Mouse (Mus musculus) embryo, embryonic 10 days (tissue): ENCODE data around the gene Sfxn5.

Source experiments
- DNase-seq: peaks from one replicate; pipeline ENCODE4 v3.0.0-alpha.2; 2015; ENCODE audit warnings: low spot score

Sfxn5 gene

GRCm38 (mm10) chr6:85286283-85287047, 46.8 kb downstream of the Sfxn5 start:
- no peak for DNase-seq

DNA sequence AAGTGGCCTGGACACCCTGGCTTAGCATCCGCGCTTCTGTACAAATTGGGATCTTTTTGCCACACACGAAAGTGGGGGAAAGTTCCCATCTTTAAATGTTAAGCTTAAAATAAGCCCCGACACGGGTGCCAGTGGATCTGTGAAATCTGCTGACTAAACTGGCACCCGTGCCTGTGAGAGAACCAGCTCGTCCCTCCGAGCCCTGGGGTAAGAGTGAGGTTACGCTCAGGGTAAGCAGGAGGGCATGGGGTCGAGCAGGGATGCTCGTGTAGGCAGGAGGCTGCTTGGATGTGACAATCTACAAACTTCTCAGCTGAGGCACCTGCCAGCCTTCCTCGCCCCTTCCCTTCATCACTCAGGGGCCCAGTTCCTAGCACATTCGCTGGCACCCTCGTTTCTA, 52.4 kb downstream of the Sfxn5 start:
- no peak for DNase-seq

DNA sequence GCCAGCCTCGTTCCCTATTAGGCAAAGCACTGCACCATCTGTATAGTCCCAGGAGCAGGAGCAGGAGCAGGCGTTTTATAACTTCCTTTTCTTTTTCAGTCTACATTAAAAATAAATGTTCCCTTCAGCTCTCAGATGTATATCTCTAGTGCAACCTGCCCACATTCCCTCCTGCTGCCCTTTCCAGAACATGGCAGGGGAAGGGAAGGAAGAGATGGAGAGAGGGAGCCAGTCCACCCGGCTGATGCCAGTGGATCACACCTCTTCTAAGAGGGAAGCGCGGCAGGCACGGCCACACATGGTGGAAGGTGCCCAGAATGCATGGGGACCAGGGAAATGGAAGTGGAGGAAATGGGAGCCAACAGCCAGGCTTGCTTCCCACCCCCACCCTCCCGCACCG, 56.7 kb downstream of the Sfxn5 start:
- DNase-seq, result no peak

DNA sequence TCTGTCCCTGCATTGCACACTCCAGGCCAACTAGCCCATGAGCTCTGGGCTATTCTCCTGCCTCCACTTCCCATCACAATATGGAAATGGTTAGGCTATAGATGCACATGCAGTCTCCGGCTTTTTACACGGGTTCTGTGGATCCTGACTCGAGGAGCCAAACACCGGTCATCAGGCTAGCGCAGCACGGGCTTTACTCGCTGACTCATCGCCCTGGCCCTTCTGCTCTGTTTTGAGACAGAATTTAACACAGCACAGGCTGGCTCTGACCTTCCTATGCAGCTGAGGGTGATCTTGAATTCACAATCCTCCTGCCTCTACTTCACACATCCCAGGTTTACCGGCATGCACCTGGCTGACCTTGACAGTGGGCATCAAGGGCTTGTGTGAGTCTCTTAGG, 60.8 kb downstream of the Sfxn5 start:
- no peak for DNase-seq

- no peak for DNase-seq
Measured at GRCm38 (mm10) chr6:85266060-85266459, 67.2 kb downstream of the Sfxn5 start.

DNA sequence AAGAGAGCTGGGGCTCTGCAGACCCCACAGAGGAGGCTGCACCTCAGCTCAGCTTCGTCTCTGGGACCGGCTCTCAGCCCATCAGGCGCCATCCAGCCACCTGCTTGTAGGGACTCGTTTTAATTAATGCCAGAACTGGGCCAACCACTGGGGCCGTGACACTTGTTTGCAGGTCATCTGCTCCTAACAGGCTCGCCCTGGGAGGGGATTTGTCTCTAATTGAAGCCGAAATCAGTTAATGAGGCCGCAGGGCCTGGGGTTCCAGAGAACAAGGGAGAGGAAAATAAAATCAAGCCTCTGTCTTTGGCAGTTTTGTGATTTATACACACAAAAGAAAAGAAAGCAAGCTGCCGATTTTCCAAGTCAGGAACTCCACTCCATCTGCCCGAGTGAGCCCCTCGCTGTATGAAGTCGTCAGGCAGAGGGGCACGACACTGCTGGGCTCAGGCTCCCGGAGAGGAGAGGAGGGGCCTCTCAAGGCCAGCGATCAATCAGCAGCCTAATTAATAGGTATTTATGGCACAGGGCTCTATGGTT, 68.2 kb downstream of the Sfxn5 start:
- DNase-seq, result peak; percentile 76

GRCm38 (mm10) chr6:85262865-85263515, 70.2 kb downstream of the Sfxn5 start:
- peak; percentile 72 for DNase-seq

- DNase-seq, result no peak
Measured at GRCm38 (mm10) chr6:85259094-85259630, 74.1 kb downstream of the Sfxn5 start.

GRCm38 (mm10) chr6:85255578-85255977, 77.6 kb downstream of the Sfxn5 start:
- DNase-seq, result no peak

DNA sequence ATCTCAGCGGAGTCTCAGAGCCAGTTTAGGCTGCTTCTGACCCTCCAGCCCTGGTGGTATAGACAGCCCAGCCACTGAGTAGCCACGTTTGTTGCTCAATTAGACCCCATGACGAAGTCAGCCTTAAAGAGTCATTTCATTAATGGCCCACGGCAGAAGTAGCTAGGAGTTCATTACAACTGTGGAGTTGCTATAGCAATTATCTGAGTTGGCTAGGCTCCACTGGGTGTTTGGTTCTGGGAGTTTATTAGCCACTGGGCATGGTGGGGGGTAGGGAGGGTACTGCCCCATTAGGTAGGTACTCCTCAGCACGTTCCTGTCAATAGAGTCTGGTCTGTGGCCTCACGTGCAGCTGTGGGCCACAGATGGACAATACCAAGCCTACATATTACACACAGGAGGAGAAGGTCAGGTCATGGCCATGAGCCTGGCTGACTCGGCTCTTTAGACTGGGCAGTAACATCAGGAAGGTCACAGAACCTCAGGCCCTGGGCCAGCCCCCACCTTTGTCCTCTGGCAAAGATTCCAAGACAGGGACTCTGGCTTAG, 79.2 kb downstream of the Sfxn5 start:
- DNase-seq, result no peak

GRCm38 (mm10) chr6:85253275-85253674, 79.9 kb downstream of the Sfxn5 start:
- no peak for DNase-seq

DNA sequence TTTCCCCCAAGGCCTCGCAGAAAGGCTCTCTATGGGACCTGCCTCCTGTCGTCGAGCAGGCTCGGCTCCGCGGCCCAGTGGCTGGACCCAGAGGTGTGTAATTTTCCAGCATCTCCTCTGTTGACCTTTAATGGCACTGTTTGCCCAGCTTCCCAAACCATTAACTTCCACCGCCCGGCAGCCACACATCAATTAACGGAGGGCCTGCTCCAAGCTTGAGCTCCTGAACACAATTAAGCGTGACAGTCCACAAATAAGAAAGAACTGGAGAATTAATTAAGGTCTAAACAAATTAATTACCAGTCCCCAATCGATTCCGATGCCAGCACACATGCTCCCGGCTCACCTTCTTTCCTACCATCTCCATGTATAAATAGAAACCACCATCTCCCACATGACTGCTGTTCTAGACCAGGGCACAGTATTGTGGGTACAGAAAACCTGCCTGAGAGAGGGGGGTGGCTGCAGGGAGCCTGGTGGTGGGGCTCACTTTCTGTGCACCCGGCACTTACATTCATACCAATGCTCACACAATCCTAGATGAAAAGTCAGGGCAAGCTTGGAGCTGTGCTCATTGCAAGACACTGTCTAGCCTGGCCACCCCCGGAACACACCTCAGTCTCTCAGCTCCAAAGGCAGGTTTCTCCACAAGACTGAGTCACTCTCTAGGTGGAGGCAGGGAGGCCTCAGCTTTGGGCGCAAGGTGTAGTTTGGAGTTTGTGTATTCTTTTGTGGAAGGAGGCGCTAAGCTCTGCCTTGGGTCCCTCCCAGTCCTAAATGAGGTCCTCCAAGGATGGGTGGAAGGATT, 80.8 kb downstream of the Sfxn5 start:
- no peak for DNase-seq

GRCm38 (mm10) chr6:85250811-85251241, 82.4 kb downstream of the Sfxn5 start:
- no peak for DNase-seq

DNA sequence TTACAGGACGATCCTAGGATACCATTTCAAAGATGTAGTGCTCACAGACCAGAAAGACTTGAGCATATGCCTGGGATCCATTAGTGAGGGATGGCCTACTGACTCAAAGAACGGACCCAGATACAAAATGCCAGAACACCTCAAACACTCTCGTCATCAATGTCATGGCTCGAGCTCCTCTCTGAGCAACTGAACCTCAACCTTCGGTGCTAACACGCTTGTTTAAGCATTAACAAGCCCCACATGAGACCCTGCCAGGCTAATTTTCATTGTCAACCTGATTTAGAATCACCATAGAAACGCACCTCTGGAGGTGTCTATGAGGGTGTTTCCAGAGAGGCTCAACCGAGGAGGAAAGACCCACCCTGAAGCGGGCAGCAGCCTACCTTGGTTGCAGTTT, 83.4 kb downstream of the Sfxn5 start:
- no peak for DNase-seq

DNA sequence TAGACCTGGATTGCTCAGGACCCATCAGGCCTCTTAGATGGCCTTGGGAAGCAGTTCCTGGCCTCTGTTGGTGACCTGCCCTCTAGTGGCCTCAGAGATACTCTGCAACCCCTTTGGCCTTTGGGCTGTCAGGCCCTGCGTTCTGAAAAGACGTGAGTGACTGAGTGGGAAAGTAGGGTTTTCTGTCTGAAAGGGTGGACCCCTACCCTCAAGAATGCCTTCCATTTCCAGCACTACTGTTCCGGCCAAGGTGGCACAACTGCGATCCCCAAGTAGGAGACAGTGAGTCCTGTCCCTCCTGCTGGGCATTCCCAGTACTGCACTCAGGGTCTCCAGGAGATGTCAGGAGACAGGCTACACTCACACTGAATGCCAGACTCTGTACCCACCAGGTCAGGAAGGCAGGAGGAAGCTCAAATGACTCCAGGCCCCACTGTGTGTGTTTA, 94.2 kb downstream of the Sfxn5 start:
- DNase-seq, result peak; percentile 85

DNA sequence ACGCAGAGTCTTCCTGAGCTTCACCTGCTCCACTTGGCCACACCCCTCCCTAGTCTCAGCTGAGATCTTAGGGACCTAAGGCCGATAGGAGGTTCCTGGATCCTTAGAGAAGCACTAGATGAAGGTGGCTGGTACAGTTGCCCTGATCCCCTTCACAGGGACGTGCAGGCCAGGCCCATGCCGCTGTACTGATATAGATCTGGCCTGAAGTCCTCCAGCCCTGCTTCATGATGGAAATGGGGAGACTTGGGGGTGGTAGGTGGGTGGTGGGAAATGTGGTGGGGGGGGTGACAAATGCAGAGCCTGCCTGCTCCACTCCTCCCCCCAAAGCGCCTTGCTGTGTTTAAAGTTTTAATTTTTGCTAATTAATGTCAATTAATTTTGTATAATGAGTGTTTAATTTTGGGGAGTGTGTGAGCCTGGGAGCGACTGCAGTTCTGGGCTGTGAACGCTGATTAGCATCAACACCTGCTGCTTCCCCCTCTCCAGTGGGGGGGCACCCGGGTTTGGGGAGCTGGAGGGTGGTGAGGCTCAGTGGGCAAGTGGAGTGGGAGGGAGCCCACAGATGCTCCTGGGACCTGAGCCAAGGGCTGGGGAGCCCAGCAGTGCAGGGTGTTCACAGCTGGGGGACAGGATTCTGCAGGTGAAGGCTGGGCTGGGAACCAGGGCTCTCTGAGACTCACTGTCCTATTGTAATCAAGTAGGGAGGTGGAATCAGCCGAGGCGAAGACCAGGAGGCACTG, 95.5 kb downstream of the Sfxn5 start:
- no peak for DNase-seq

DNA sequence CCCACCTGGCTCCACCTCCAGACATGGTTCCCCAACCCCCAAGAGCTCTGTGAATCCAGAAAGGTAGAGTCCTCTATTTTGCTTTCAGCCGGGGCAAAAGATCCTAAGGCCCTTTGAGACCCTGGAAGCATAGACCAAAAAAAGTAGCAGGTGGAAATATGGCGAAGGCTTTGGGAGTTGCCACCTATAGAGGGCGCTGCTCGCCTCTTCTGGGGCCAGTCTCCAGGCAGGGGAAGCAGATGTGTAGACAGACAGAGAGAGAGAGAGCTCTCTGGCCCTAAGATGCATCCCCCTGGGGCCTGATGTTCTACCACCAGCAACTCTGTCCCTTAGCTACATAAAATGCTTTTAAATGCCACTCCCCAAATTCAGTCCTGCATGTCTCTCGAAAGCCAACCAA, 96.2 kb downstream of the Sfxn5 start:
- DNase-seq, result no peak

- no peak for DNase-seq
Measured at GRCm38 (mm10) chr6:85234796-85235195, 98.4 kb downstream of the Sfxn5 start.

- DNase-seq, result no peak
Measured at GRCm38 (mm10) chr6:85232836-85233623, 100.2 kb downstream of the Sfxn5 start.

GRCm38 (mm10) chr6:85232045-85232444, 101.2 kb downstream of the Sfxn5 start:
- no peak for DNase-seq
